Mouse (Mus musculus): ENCODE results near the gene Ndufs8.
"Not testable (repeated sequence)": the region's sequence is repeated elsewhere in the genome, so short reads cannot be mapped to it uniquely, and the experiment has no call there.

Ndufs8 gene

GRCm38 (mm10) chr19:3912337-3913204 is at the start of gene Ndufs8:
TSS of gene Ndufs8 (minus strand) at chr19:3912774.
- DNase-seq (ENCODE audit: low read depth in 1 of 2, low spot score in 2 of 2) = peak; percentile 88 to 92

GRCm38 (mm10) chr19:3961805-3962204 is 49.2 kb upstream of the Ndufs8 start:
- DNase-seq (ENCODE audit: low read depth in 1 of 2, low spot score in 2 of 2) = not testable (repeated sequence)

GRCm38 (mm10) chr19:3960211-3960610 is 47.6 kb upstream of the Ndufs8 start:
- no peak for DNase-seq (ENCODE audit: low read depth in 1 of 2, low spot score in 2 of 2)

- no peak for DNase-seq (ENCODE audit: low read depth in 1 of 2, low spot score in 2 of 2)
These were observed 46.5 kb upstream of the Ndufs8 start for GRCm38 (mm10) chr19:3959030-3959429.

GRCm38 (mm10) chr19:3958470-3958869 is 45.9 kb upstream of the Ndufs8 start, which contains the start of gene Aldh3b3:
TSS of gene Aldh3b3 (plus strand) at chr19:3958645.
- DNase-seq (ENCODE audit: low read depth in 1 of 2, low spot score in 2 of 2) = no peak

GRCm38 (mm10) chr19:3957296-3958036 is 44.9 kb upstream of the Ndufs8 start:
- not testable (repeated sequence) for DNase-seq (ENCODE audit: low read depth in 1 of 2, low spot score in 2 of 2)

GRCm38 (mm10) chr19:3955804-3956203 is 43.2 kb upstream of the Ndufs8 start:
- DNase-seq (ENCODE audit: low read depth in 1 of 2, low spot score in 2 of 2) = no peak

- no peak for DNase-seq (ENCODE audit: low read depth in 1 of 2, low spot score in 2 of 2)
These were observed 42.5 kb upstream of the Ndufs8 start for GRCm38 (mm10) chr19:3955033-3955432.

- DNase-seq (ENCODE audit: low read depth in 1 of 2, low spot score in 2 of 2) = no peak
These were observed 39.5 kb upstream of the Ndufs8 start for GRCm38 (mm10) chr19:3952099-3952498.

- no peak for DNase-seq (ENCODE audit: low read depth in 1 of 2, low spot score in 2 of 2)
These were observed 38.9 kb upstream of the Ndufs8 start for GRCm38 (mm10) chr19:3951461-3951860.

GRCm38 (mm10) chr19:3950331-3950730 is 37.8 kb upstream of the Ndufs8 start:
- no peak for DNase-seq (ENCODE audit: low read depth in 1 of 2, low spot score in 2 of 2)

GRCm38 (mm10) chr19:3948546-3948945 is 36.0 kb upstream of the Ndufs8 start:
- no peak for DNase-seq (ENCODE audit: low read depth in 1 of 2, low spot score in 2 of 2)

- no peak for DNase-seq (ENCODE audit: low read depth in 1 of 2, low spot score in 2 of 2)
These were observed 35.2 kb upstream of the Ndufs8 start for GRCm38 (mm10) chr19:3947813-3948212.

GRCm38 (mm10) chr19:3946715-3947114 is 34.1 kb upstream of the Ndufs8 start:
- DNase-seq (ENCODE audit: low read depth in 1 of 2, low spot score in 2 of 2) = no peak

GRCm38 (mm10) chr19:3945872-3946564 is 33.4 kb upstream of the Ndufs8 start:
- no peak for DNase-seq (ENCODE audit: low read depth in 1 of 2, low spot score in 2 of 2)

- no peak for DNase-seq (ENCODE audit: low read depth in 1 of 2, low spot score in 2 of 2)
These were observed 30.6 kb upstream of the Ndufs8 start for GRCm38 (mm10) chr19:3942986-3943735.

GRCm38 (mm10) chr19:3942315-3942714 is 29.7 kb upstream of the Ndufs8 start:
- no peak for DNase-seq (ENCODE audit: low read depth in 1 of 2, low spot score in 2 of 2)

- peak; percentile 63 to 71 for DNase-seq (ENCODE audit: low read depth in 1 of 2, low spot score in 2 of 2)
These were observed 23.6 kb upstream of the Ndufs8 start for GRCm38 (mm10) chr19:3935896-3936850.

GRCm38 (mm10) chr19:3935032-3935895 is 22.7 kb upstream of the Ndufs8 start, which contains the start of gene Unc93b1:
TSS of gene Unc93b1 (plus strand) at chr19:3935186.
- DNase-seq (ENCODE audit: low read depth in 1 of 2, low spot score in 2 of 2) = peak; percentile 64 to 67
